Mouse (Mus musculus) olfactory bulb, adult 2 months (tissue): ENCODE results near the gene Gm16368. TPM values are rescaled to one million over a fixed set of nuclear protein-coding genes. Genes with fewer than 3 reads are reported as not detected.
"Not testable (repeated sequence)": the region's sequence is repeated elsewhere in the genome, so short reads cannot be mapped to it uniquely, and the experiment has no call there.

ENCODE experiments used
- H3K27ac ChIP-seq: fragments of 200-500 bp; 2 replicates; pipeline ENCODE4 v1.5.1; 2012; ENCODE audit warnings: low read depth, low read length; ENCODE audit not compliant: insufficient read depth
- H3K4me1 ChIP-seq: fragments of 200-500 bp; 2 replicates; pipeline ENCODE4 v1.6.1; 2012; ENCODE audit warnings: low read length; ENCODE audit not compliant: control insufficient read depth, insufficient read depth
- H3K4me3 ChIP-seq: fragments of 200-500 bp; 2 replicates; pipeline ENCODE4 v1.5.1; 2012; ENCODE audit warnings: mild to moderate bottlenecking, low read depth, low read length, moderate library complexity; ENCODE audit not compliant: insufficient read depth
- WGBS: fragments of 180-500 bp; shearing (Covaris S2); methylation state at CpG from one replicate; pipeline ENCODE4 v1.1.7; 2018; 5-methylcytosine and 5-hydroxymethylcytosine counted together
- polyA plus RNA-seq: library from polyadenylated mRNA; stranded (reverse); fragments of >200 nt; gene quantifications from 2 replicates; pipeline ENCODE4 v1.2.4, GENCODE M21; 2012; ENCODE audit warnings: low replicate concordance; ENCODE audit not compliant: missing spikeins, insufficient read depth, insufficient read length

The Gm16368 gene
- not detected in 2 replicates for polyA plus RNA-seq

GRCm38 (mm10) chr12:88083397-88083796, at the start of gene Gm16368:
Gene Gm16368 (plus strand): TSS chr12:88083697.
- not testable (repeated sequence) for H3K4me1 ChIP-seq, H3K27ac ChIP-seq, H3K4me3 ChIP-seq
- 76% methylated on average over 1 of the region's 1 CpGs for WGBS

GRCm38 (mm10) chr12:88039062-88039461, 44.4 kb upstream of the Gm16368 start:
- not testable (repeated sequence) for H3K27ac ChIP-seq, H3K4me3 ChIP-seq, H3K4me1 ChIP-seq

GRCm38 (mm10) chr12:88039703-88040102, 43.8 kb upstream of the Gm16368 start:
- H3K4me3 ChIP-seq: not testable (repeated sequence)

GRCm38 (mm10) chr12:88045226-88045625, 38.3 kb upstream of the Gm16368 start:
- H3K27ac ChIP-seq, H3K4me1 ChIP-seq, H3K4me3 ChIP-seq: not testable (repeated sequence)
- 47% methylated on average over 1 of the region's 1 CpGs for WGBS

More at GRCm38 (mm10) chr12:88039703-88040102, 43.8 kb upstream of the Gm16368 start:
- not testable (repeated sequence) for H3K27ac ChIP-seq, H3K4me1 ChIP-seq
- 97% methylated on average over 1 of the region's 1 CpGs for WGBS

Other genes starting within 250 kb of the Gm16368 start
- not detected in 2 replicates for gene Gm2001, start 241.4 kb upstream of the Gm16368 start, polyA plus RNA-seq
- gene Gm2016, start 209.6 kb upstream of the Gm16368 start, polyA plus RNA-seq: not detected in 2 replicates
- not detected in 2 replicates for gene Gm2022, start 188.3 kb upstream of the Gm16368 start, polyA plus RNA-seq
- gene Gm2035, start 163.8 kb upstream of the Gm16368 start, polyA plus RNA-seq: not detected in 2 replicates
- not detected in 2 replicates for gene Gm2042, start 129.6 kb upstream of the Gm16368 start, polyA plus RNA-seq
- gene Gm2075, start 71.8 kb upstream of the Gm16368 start, polyA plus RNA-seq: not detected in 2 replicates
- not detected in 2 replicates for gene Gm6803, start 64.9 kb upstream of the Gm16368 start, polyA plus RNA-seq
- gene Gm2056, start 56.7 kb upstream of the Gm16368 start, polyA plus RNA-seq: not detected in 2 replicates
- gene Gm10436, start 98.4 kb downstream of the Gm16368 start, polyA plus RNA-seq: not detected in 2 replicates
- not detected in 2 replicates for gene Gm8332, start 166.4 kb downstream of the Gm16368 start, polyA plus RNA-seq
- not detected in 2 replicates for gene Gm5662, start 190.8 kb downstream of the Gm16368 start, polyA plus RNA-seq
- not detected in 2 replicates for gene Gm5039, start 240.3 kb downstream of the Gm16368 start, polyA plus RNA-seq